Mouse (Mus musculus) liver, embryonic 11.5 days (tissue): ENCODE data around the gene Gfm2. TPM values are rescaled to one million over a fixed set of nuclear protein-coding genes. Genes with fewer than 3 reads are reported as not detected.

Experiments used
- ATAC-seq: fragments of 200-750 bp; cut with Nextera tagmentation; replicated peaks from 2 replicates; pipeline ENCODE4 v1.8.0; 2017; ENCODE audit warnings: moderate number of reproducible peaks, mild to moderate bottlenecking, moderate TSS enrichment, moderate library complexity; ENCODE audit not compliant: low FRiP score
- DNase-seq: peaks from one replicate; pipeline ENCODE4 v3.0.0-alpha.2; 2017; ENCODE audit warnings: low spot score
- H3K27ac ChIP-seq: fragments of 300-500 bp; sonication (generic); 2 replicates; pipeline ENCODE4 v1.5.1; 2014; ENCODE audit warnings: mild to moderate bottlenecking, low read depth, low read length, control low read depth
- H3K27me3 ChIP-seq: fragments of 300-500 bp; sonication (generic); replicated peaks from 2 replicates; pipeline ENCODE4 v1.6.1; 2014; ENCODE audit warnings: low read length, mixed read lengths; ENCODE audit not compliant: control insufficient read depth, insufficient read depth
- H3K36me3 ChIP-seq: fragments of 300-500 bp; sonication (generic); 2 replicates; pipeline ENCODE4 v1.6.1; 2014; ENCODE audit warnings: mild to moderate bottlenecking, low read length, moderate library complexity, mixed read lengths; ENCODE audit not compliant: control insufficient read depth, insufficient read depth
- H3K4me1 ChIP-seq: fragments of 300-500 bp; sonication (generic); replicated peaks from 2 replicates; pipeline ENCODE4 v1.6.1; 2014; ENCODE audit warnings: low read length, mixed read lengths; ENCODE audit not compliant: control insufficient read depth, insufficient read depth
- H3K4me2 ChIP-seq: fragments of 300-500 bp; sonication (generic); 2 replicates; pipeline ENCODE4 v1.6.1; 2014; ENCODE audit warnings: mild to moderate bottlenecking, control low read depth, moderate library complexity
- H3K4me3 ChIP-seq: fragments of 300-500 bp; sonication (generic); 2 replicates; pipeline ENCODE4 v1.5.1; 2014; ENCODE audit warnings: low read depth, low read length, control low read depth
- H3K9ac ChIP-seq: fragments of 300-500 bp; sonication (generic); 2 replicates; pipeline ENCODE4 v1.6.1; 2014; ENCODE audit warnings: low read depth, low read length, control low read depth
- H3K9me3 ChIP-seq: fragments of 300-500 bp; sonication (generic); 2 replicates; pipeline ENCODE4 v1.6.1; 2016; ENCODE audit warnings: low read length, inconsistent platforms, mixed read lengths; ENCODE audit not compliant: control insufficient read depth
- WGBS: fragments of 180-500 bp; shearing (Covaris S2); extraction: QIAGEN DNeasy Blood & Tissue Kit; methylation state at CpG from one replicate; pipeline ENCODE4 v1.1.7; 2014; 5-methylcytosine and 5-hydroxymethylcytosine counted together
- polyA plus RNA-seq: library from polyadenylated mRNA; unstranded; fragments of >200 nt; fragmentation: Nextera tagmentation; extraction: Ambion mirVana; gene quantifications from 2 replicates; pipeline ENCODE4 v1.2.1, GENCODE M21; 2014

Gfm2 gene
- polyA plus RNA-seq, 1 experiment from 2014 or later: 47.0 TPM

- ATAC-seq: no peak
- Histone ChIP-seq H3K9me3 (no peaks in the 10 kb centered on the region), H3K4me1 (peaks cover 4% of the 10 kb centered on the region; the same call in 1 of the 2 replicates), H3K36me3 (no peaks in the 10 kb centered on the region), H3K4me2 (no peak overlapping the region), H3K4me3 (no peak overlapping the region), H3K9ac (no peak overlapping the region), H3K27ac (no peak overlapping the region), H3K27me3 (no peaks in the 10 kb centered on the region)
- WGBS: 79% methylated on average over 7 of the region's 7 CpGs
- DNase-seq: no peak
These were observed 69.9 kb downstream of the Gfm2 start for GRCm38 (mm10) chr13:97207472-97208111.

DNA sequence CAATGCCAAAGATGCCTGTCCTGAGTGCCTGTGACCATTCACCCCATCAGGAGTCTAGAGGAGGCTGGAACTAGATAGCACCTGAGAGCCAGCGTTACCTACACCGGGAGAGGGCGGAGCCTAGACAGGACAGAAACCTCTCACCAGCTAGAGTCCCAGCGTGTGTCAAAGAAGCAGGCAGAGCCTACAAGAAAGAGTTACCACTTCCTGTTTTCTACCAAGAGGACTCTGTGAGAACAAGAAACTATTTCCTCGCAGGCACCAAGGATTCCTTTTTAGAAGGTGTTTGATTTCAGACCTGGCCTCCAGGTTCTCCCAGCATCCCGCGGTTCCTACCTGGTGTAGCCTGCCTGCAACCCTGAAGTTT, 70.4 kb downstream of the Gfm2 start:
- Histone ChIP-seq H3K27me3 (no peaks in the 10 kb centered on the region), H3K27ac (no peak overlapping the region), H3K9ac (no peak overlapping the region), H3K36me3 (no peaks in the 10 kb centered on the region), H3K4me2 (no peak overlapping the region), H3K9me3 (no peaks in the 10 kb centered on the region), H3K4me3 (no peak overlapping the region), H3K4me1 (peaks cover 4% of the 10 kb centered on the region; the same call in 1 of the 2 replicates)
- WGBS: 41% methylated on average over 7 of the region's 7 CpGs
- ATAC-seq: no peak
- no peak for DNase-seq

GRCm38 (mm10) chr13:97208500-97209010, 70.8 kb downstream of the Gfm2 start:
- H3K9ac ChIP-seq: no peak overlapping the region
- WGBS: 62% methylated on average over 3 of the region's 3 CpGs
- no peak for DNase-seq
- no peak overlapping the region for H3K4me3 ChIP-seq
- peaks cover 4% of the 10 kb centered on the region; the same call in 1 of the 2 replicates for H3K4me1 ChIP-seq
- H3K4me2 ChIP-seq: no peak overlapping the region
- H3K9me3 ChIP-seq: no peaks in the 10 kb centered on the region
- no peak for ATAC-seq
- no peak overlapping the region for H3K27ac ChIP-seq
- no peaks in the 10 kb centered on the region for H3K27me3 ChIP-seq
- no peaks in the 10 kb centered on the region for H3K36me3 ChIP-seq

DNA sequence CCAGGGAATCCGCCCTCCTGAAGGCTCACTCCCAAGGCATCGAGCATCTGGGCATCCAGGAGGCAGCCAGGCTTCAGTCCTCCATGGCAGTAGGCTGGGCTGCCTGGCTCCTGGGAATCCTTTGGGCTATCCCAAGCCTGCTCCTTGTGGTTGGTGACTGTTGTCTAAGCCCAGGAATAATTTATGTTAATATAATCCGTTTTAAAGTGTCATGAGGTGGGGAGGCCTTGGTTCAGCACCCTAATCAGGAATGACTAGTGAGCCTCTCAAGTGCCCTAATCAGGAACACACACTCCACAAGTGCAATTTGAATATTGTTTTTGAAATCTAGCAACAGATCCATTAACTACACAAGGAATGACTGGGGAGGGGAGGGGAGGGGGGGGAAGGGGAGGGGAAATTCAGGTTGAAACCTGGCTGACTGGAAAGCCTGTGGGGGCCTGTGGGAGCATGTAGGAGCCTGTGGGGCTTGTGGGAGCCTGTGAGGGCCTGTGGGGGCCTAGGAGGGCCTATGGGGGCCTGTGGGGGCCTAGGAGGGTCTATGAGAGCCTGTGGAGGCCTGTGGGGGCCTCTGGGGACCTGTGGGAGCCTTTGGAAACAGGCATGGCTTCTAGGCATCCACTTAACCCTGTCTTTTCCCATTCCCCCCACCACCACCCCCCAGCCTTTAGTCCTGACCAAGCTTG, 77.0 kb downstream of the Gfm2 start:
- Histone ChIP-seq H3K9ac (no peak overlapping the region), H3K9me3 (no peaks in the 10 kb centered on the region), H3K27ac (no peak overlapping the region), H3K4me2 (no peak overlapping the region), H3K4me3 (no peak overlapping the region), H3K27me3 (no peaks in the 10 kb centered on the region), H3K4me1 (no peaks in the 10 kb centered on the region), H3K36me3 (no peaks in the 10 kb centered on the region)
- DNase-seq: no peak
- ATAC-seq: no peak
- WGBS: 72% methylated on average over 3 of the region's 3 CpGs

- Histone ChIP-seq H3K27ac (no peak overlapping the region), H3K9me3 (no peaks in the 10 kb centered on the region), H3K27me3 (no peaks in the 10 kb centered on the region), H3K4me1 (no peaks in the 10 kb centered on the region), H3K4me2 (no peak overlapping the region), H3K4me3 (no peak overlapping the region), H3K36me3 (no peaks in the 10 kb centered on the region), H3K9ac (no peak overlapping the region)
- no peak for ATAC-seq
- no peak for DNase-seq
- WGBS: 70% methylated on average over 4 of the region's 4 CpGs
These were observed 77.8 kb downstream of the Gfm2 start for GRCm38 (mm10) chr13:97215563-97215962.

- no peak overlapping the region for H3K4me3 ChIP-seq
- 76% methylated on average over 5 of the region's 5 CpGs for whole genome bisulfite sequencing
- ATAC-seq: no peak
- no peaks in the 10 kb centered on the region for H3K4me1 ChIP-seq
- H3K4me2 ChIP-seq: no peak overlapping the region
- H3K36me3 ChIP-seq: no peaks in the 10 kb centered on the region
- H3K9me3 ChIP-seq: no peaks in the 10 kb centered on the region
- no peak overlapping the region for H3K9ac ChIP-seq
- no peak overlapping the region for H3K27ac ChIP-seq
- no peak for DNase-seq
- no peaks in the 10 kb centered on the region for H3K27me3 ChIP-seq
These were observed 78.5 kb downstream of the Gfm2 start for GRCm38 (mm10) chr13:97216196-97216595.

GRCm38 (mm10) chr13:97220022-97220421, 82.3 kb downstream of the Gfm2 start:
- Histone ChIP-seq H3K4me3 (no peak overlapping the region), H3K36me3 (no peaks in the 10 kb centered on the region), H3K27ac (no peak overlapping the region), H3K9me3 (no peaks in the 10 kb centered on the region), H3K4me2 (no peak overlapping the region), H3K9ac (no peak overlapping the region), H3K4me1 (0 out of 2 replicates have a peak, but pooled peaks cover 3% of the 10 kb centered on the region), H3K27me3 (no peaks in the 10 kb centered on the region)
- 90% methylated on average over 3 of the region's 3 CpGs for WGBS
- ATAC-seq (no peak), DNase-seq (no peak)

GRCm38 (mm10) chr13:97223856-97224255, 86.1 kb downstream of the Gfm2 start:
- H3K27me3 ChIP-seq: no peaks in the 10 kb centered on the region
- no peaks in the 10 kb centered on the region for H3K36me3 ChIP-seq
- no peak overlapping the region for H3K4me2 ChIP-seq
- DNase-seq (no peak), ATAC-seq (no peak)
- no peak overlapping the region for H3K4me3 ChIP-seq
- no peak overlapping the region for H3K9ac ChIP-seq
- 0 out of 2 replicates have a peak, but pooled peaks cover 3% of the 10 kb centered on the region for H3K4me1 ChIP-seq
- WGBS: 78% methylated on average over 8 of the region's 8 CpGs
- H3K27ac ChIP-seq: no peak overlapping the region
- H3K9me3 ChIP-seq: no peaks in the 10 kb centered on the region
